Mouse (Mus musculus) G1E (cell line): Measurements from ENCODE around the gene Heatr5b.

Experiments used
- CTCF ChIP-seq: IDR thresholded peaks from 2 replicates; pipeline ENCODE4 v1.5.1; 2012; ENCODE audit warnings: low read depth, low read length, inconsistent platforms, mixed read lengths
- GATA1 ChIP-seq: IDR thresholded peaks from 2 replicates; pipeline ENCODE4 v1.6.1; 2012; ENCODE audit warnings: borderline replicate concordance, low read length, inconsistent platforms, mixed read lengths
- GATA2 ChIP-seq: IDR thresholded peaks from 2 replicates; pipeline ENCODE4 v1.6.1; 2012; ENCODE audit warnings: low read depth, low read length, inconsistent platforms, borderline replicate concordance
- POLR2AphosphoS5 ChIP-seq: IDR thresholded peaks from 2 replicates; pipeline ENCODE4 v1.6.1; 2012; ENCODE audit warnings: low read depth, low read length, inconsistent platforms; ENCODE audit not compliant: insufficient replicate concordance
- TAL1 ChIP-seq: conservative IDR thresholded peaks from 2 replicates; pipeline ENCODE4 v1.6.1; 2012; ENCODE audit warnings: low read depth, low read length, inconsistent platforms, mixed read lengths

- TF ChIP-seq TAL1 (no peak), CTCF (no peak), GATA1 (no peak), POLR2AphosphoS5 (no peak), GATA2 (no peak)
Observed at GRCm38 (mm10) chr17:78737771-78738170, 97.4 kb downstream of the Heatr5b start.
